Comparison of ENCODE assay signal across 23 mouse cellular contexts in genomic region chr5:22024108-22024507, GRCm38 (mm10).
"Had no signal": no experiment of that assay in that cellular context is flagged by ENCODE, and none has a peak within 500 bp of the region (broad histone marks: within the 10 kb centered on the region; RNA-seq: fewer than 3 reads in every experiment).

No protein-coding gene starts in this region.

- H3K27ac ChIP-seq: heart, embryonic 10.5 days; hindbrain, embryonic 13.5 days; hindbrain, embryonic 15.5 days; hindbrain, postnatal 0 days; kidney, embryonic 15.5 days; kidney, postnatal 0 days; layer of hippocampus, adult 2 months; left cerebral cortex, adult 2 months; limb, embryonic 10.5 days; limb, embryonic 12.5 days; liver, embryonic 12.5 days; liver, embryonic 14.5 days had no signal

- H3K36me3 ChIP-seq: heart, embryonic 10.5 days; heart, embryonic 12.5 days; hindbrain, embryonic 13.5 days; hindbrain, embryonic 15.5 days; kidney, embryonic 15.5 days; limb, embryonic 10.5 days; limb, embryonic 12.5 days had no signal

- H3K9ac ChIP-seq: heart, embryonic 12.5 days; hindbrain, embryonic 13.5 days; hindbrain, embryonic 15.5 days; kidney, embryonic 15.5 days; limb, embryonic 12.5 days; liver, embryonic 12.5 days; liver, embryonic 14.5 days had no signal

- H3K4me1 ChIP-seq: hindbrain, embryonic 13.5 days; hindbrain, embryonic 15.5 days; kidney, embryonic 15.5 days; limb, embryonic 12.5 days; liver, embryonic 12.5 days had no signal

- H3K4me3 ChIP-seq: heart, embryonic 10.5 days; heart, embryonic 12.5 days; hindbrain, embryonic 13.5 days; hindbrain, embryonic 15.5 days; kidney, embryonic 15.5 days; layer of hippocampus, adult 2 months; left cerebral cortex, adult 2 months; limb, embryonic 10.5 days; limb, embryonic 12.5 days; liver, embryonic 12.5 days had no signal

- H3K27me3 ChIP-seq: heart, embryonic 12.5 days; hindbrain, embryonic 15.5 days; kidney, embryonic 15.5 days; limb, embryonic 12.5 days; liver, embryonic 12.5 days had no signal

- H3K9me3 ChIP-seq: heart, embryonic 10.5 days; heart, embryonic 12.5 days; hindbrain, embryonic 13.5 days; hindbrain, embryonic 15.5 days; kidney, embryonic 15.5 days; limb, embryonic 10.5 days; limb, embryonic 12.5 days; liver, embryonic 12.5 days had no signal

- ATAC-seq: hindbrain, postnatal 0 days; intestine, embryonic 16.5 days; liver, embryonic 12.5 days had no signal

- DNase-seq: gastrocnemius, postnatal 14 days; gastrocnemius, postnatal 36 days; heart, adult 18-20 months; heart, postnatal 10 days; kidney, adult 11 months; kidney, adult 2 months; kidney, adult 9 months; kidney, postnatal 14 days; kidney, postnatal 4 days had no signal

- H3K4me2 ChIP-seq: heart, embryonic 12.5 days; hindbrain, embryonic 13.5 days; hindbrain, embryonic 15.5 days; kidney, embryonic 15.5 days; limb, embryonic 12.5 days; liver, embryonic 12.5 days had no signal
